In genomic region chr17:51760251-51760887, GRCm38 (mm10) we compare ENCODE assay signal across 9 mouse cellular contexts.
A peak's percentile ranks its signal among the peaks of the same experiment; 100 is the strongest.
DNase-seq lines count a peak whose midpoint lies in the region; ATAC-seq lines count a peak whose summit lies in the region.
"Had no signal": no experiment of that assay in that cellular context is flagged by ENCODE, and none has a peak within 500 bp of the region (broad histone marks: within the 10 kb centered on the region; RNA-seq: fewer than 3 reads in every experiment).

No protein-coding gene starts in this region.

- no peak overlapping the region for H3K9ac ChIP-seq in midbrain, embryonic 11.5 days (ENCODE audit: low read length)
- no peak overlapping the region for H3K9ac ChIP-seq in intestine, embryonic 15.5 days

- 84% methylated on average over 17 of the region's 17 CpGs for WGBS in midbrain, embryonic 11.5 days
- WGBS in midbrain, embryonic 10.5 days, result 87% methylated on average over 17 of the region's 17 CpGs
- WGBS in intestine, embryonic 15.5 days, result 78% methylated on average over 17 of the region's 17 CpGs

- H3K27ac ChIP-seq in midbrain, embryonic 11.5 days (ENCODE audit: low read depth, low read length), result no peak overlapping the region
- no peak overlapping the region for H3K27ac ChIP-seq in midbrain, embryonic 10.5 days (replicated peaks)
- H3K27ac ChIP-seq in intestine, embryonic 15.5 days, result no peak overlapping the region

- H3K4me1 ChIP-seq in midbrain, embryonic 11.5 days (ENCODE audit: control insufficient read depth, insufficient read depth, low read length), result no peaks in the 10 kb centered on the region
- H3K4me1 ChIP-seq in midbrain, embryonic 10.5 days, result no peaks in the 10 kb centered on the region
- no peaks in the 10 kb centered on the region for H3K4me1 ChIP-seq in intestine, embryonic 15.5 days (replicated peaks)

- no peaks in the 10 kb centered on the region for H3K27me3 ChIP-seq in midbrain, embryonic 11.5 days (ENCODE audit: control insufficient read depth, insufficient read depth, low read length)
- no peaks in the 10 kb centered on the region for H3K27me3 ChIP-seq in midbrain, embryonic 10.5 days (ENCODE audit: low read depth, poor library complexity, severe bottlenecking)
- no peaks in the 10 kb centered on the region for H3K27me3 ChIP-seq in intestine, embryonic 15.5 days (replicated peaks)

- no peaks in the 10 kb centered on the region for H3K9me3 ChIP-seq in midbrain, embryonic 11.5 days (ENCODE audit: control insufficient read depth, low read length)
- no peaks in the 10 kb centered on the region for H3K9me3 ChIP-seq in midbrain, embryonic 10.5 days (replicated peaks)
- no peaks in the 10 kb centered on the region for H3K9me3 ChIP-seq in intestine, embryonic 15.5 days

- no peak overlapping the region for H3K4me2 ChIP-seq in midbrain, embryonic 11.5 days
- no peak overlapping the region for H3K4me2 ChIP-seq in intestine, embryonic 15.5 days (replicated peaks)

- H3K4me3 ChIP-seq in midbrain, embryonic 11.5 days (ENCODE audit: low read depth, low read length), result no peak overlapping the region
- no peak overlapping the region for H3K4me3 ChIP-seq in midbrain, embryonic 10.5 days
- no peak overlapping the region for H3K4me3 ChIP-seq in intestine, embryonic 15.5 days (replicated peaks)

- H3K36me3 ChIP-seq in midbrain, embryonic 11.5 days (ENCODE audit: control insufficient read depth, insufficient read depth, low read length), result peaks cover 6% of the 10 kb centered on the region
- H3K36me3 ChIP-seq in midbrain, embryonic 10.5 days, result peaks cover 50% of the 10 kb centered on the region
- H3K36me3 ChIP-seq in intestine, embryonic 15.5 days, result no peaks in the 10 kb centered on the region

- peak; percentile 61; the same call in 1 of the 2 replicates for ATAC-seq in midbrain, embryonic 11.5 days (ENCODE audit: low FRiP score)
- ATAC-seq in megakaryocyte-erythroid progenitor cell, adult 5-6 weeks (replicated peaks; ENCODE audit: low FRiP score, low TSS enrichment, poor library complexity, severe bottlenecking), result 0 out of 2 replicates have a peak, but pooled peaks have one; percentile 22
- no peak for ATAC-seq in intestine, embryonic 15.5 days
- no peak for ATAC-seq in erythroblast, adult 5-6 weeks (replicated peaks; ENCODE audit: low FRiP score, poor library complexity, severe bottlenecking)

- no peak for DNase-seq in midbrain, embryonic 11.5 days (ENCODE audit: low spot score, missing footprints)
- DNase-seq in midbrain, embryonic 10.5 days (ENCODE audit: low spot score), result no peak
- peak; percentile 73 for DNase-seq in forelimb bud, embryonic 11.5 days (ENCODE audit: low read depth, low spot score)
- DNase-seq in gastrocnemius, adult 18-20 months (ENCODE audit: low spot score), result no peak
- no peak for DNase-seq in right cerebral cortex, postnatal 25 days
- DNase-seq: lung, postnatal 4 days had no signal

Comparison
In these comparisons a context has a peak if more than half of its experiments do, and no peak if none do; other contexts are left out.
1. ATAC-seq: peak in midbrain, embryonic 11.5 days (single experiment) and megakaryocyte-erythroid progenitor cell, adult 5-6 weeks (single experiment); none in intestine, embryonic 15.5 days (single experiment) and erythroblast, adult 5-6 weeks (single experiment).